Mouse (Mus musculus): ENCODE results near the gene Rerg. TPM values are rescaled to one million over a fixed set of nuclear protein-coding genes. Genes with fewer than 3 reads are reported as not detected.
"Not testable (repeated sequence)": the region's sequence is repeated elsewhere in the genome, so short reads cannot be mapped to it uniquely, and the experiment has no call there.

Gene Rerg
- total RNA-seq, 2 experiments from 2014 or later = 8.0 to 12.6 TPM

GRCm38 (mm10) chr6:137087956-137088355 is 82.3 kb downstream of the Rerg start:
- DNase-seq (ENCODE audit: low spot score in 2 of 2) = no peak

- no peak for DNase-seq (ENCODE audit: low spot score in 2 of 2)
Measured at GRCm38 (mm10) chr6:137087470-137087869, 82.8 kb downstream of the Rerg start.

GRCm38 (mm10) chr6:137079701-137080100 is 90.6 kb downstream of the Rerg start:
- no peak for DNase-seq (ENCODE audit: low spot score in 2 of 2)

GRCm38 (mm10) chr6:137076731-137077130 is 93.6 kb downstream of the Rerg start:
- DNase-seq (ENCODE audit: low spot score in 2 of 2) = no peak

- no peak for DNase-seq (ENCODE audit: low spot score in 2 of 2)
Measured at GRCm38 (mm10) chr6:137076225-137076624, 94.1 kb downstream of the Rerg start.

- no peak for DNase-seq (ENCODE audit: low spot score in 2 of 2)
Measured at GRCm38 (mm10) chr6:137072256-137072655, 98.0 kb downstream of the Rerg start.

- no peak for DNase-seq (ENCODE audit: low spot score in 2 of 2)
Measured at GRCm38 (mm10) chr6:137071466-137071865, 98.8 kb downstream of the Rerg start.

GRCm38 (mm10) chr6:137065506-137065905 is 104.8 kb downstream of the Rerg start:
- DNase-seq (ENCODE audit: low spot score in 2 of 2) = no peak

- DNase-seq (ENCODE audit: low spot score in 2 of 2) = peak in 1 of 2 experiments; percentile 24
Measured at GRCm38 (mm10) chr6:137064786-137065185, 105.5 kb downstream of the Rerg start.

GRCm38 (mm10) chr6:137063239-137063940 is 106.9 kb downstream of the Rerg start:
- DNase-seq (ENCODE audit: low spot score in 2 of 2) = no peak

- no peak for DNase-seq (ENCODE audit: low spot score in 2 of 2)
Measured at GRCm38 (mm10) chr6:137061880-137062531, 108.3 kb downstream of the Rerg start.

- no peak for DNase-seq (ENCODE audit: low spot score in 2 of 2)
Measured at GRCm38 (mm10) chr6:137060595-137060994, 109.7 kb downstream of the Rerg start.

- DNase-seq (ENCODE audit: low spot score in 2 of 2) = no peak
Measured at GRCm38 (mm10) chr6:137058257-137058656, 112.0 kb downstream of the Rerg start.

- no peak for DNase-seq (ENCODE audit: low spot score in 2 of 2)
Measured at GRCm38 (mm10) chr6:137054073-137054472, 116.2 kb downstream of the Rerg start.

GRCm38 (mm10) chr6:137053464-137053863 is 116.8 kb downstream of the Rerg start:
- DNase-seq (ENCODE audit: low spot score in 2 of 2) = peak in 1 of 2 experiments; percentile 9

- no peak for DNase-seq (ENCODE audit: low spot score in 2 of 2)
Measured at GRCm38 (mm10) chr6:137053006-137053405, 117.3 kb downstream of the Rerg start.

GRCm38 (mm10) chr6:137047036-137047435 is 123.3 kb downstream of the Rerg start:
- no peak for DNase-seq (ENCODE audit: low spot score in 2 of 2)

GRCm38 (mm10) chr6:137045011-137045504 is 125.2 kb downstream of the Rerg start:
- no peak for DNase-seq (ENCODE audit: low spot score in 2 of 2)

- not testable (repeated sequence) for DNase-seq (ENCODE audit: low spot score in 2 of 2)
Measured at GRCm38 (mm10) chr6:137035611-137036395, 134.5 kb downstream of the Rerg start.

- no peak for DNase-seq (ENCODE audit: low spot score in 2 of 2)
Measured at GRCm38 (mm10) chr6:137030611-137031097, 139.6 kb downstream of the Rerg start.

- DNase-seq (ENCODE audit: low spot score in 2 of 2) = no peak
Measured at GRCm38 (mm10) chr6:137029931-137030610, 140.2 kb downstream of the Rerg start.
